Mouse (Mus musculus) spleen, adult 18-20 months (tissue): ENCODE results near the gene Tshb.

Experiments used
- DNase-seq, 2 experiments: peaks; one replicate each; pipeline ENCODE4 v3.0.0; 2022; ENCODE audit warnings: mixed read lengths in 2 of 2

Tshb gene

DNA sequence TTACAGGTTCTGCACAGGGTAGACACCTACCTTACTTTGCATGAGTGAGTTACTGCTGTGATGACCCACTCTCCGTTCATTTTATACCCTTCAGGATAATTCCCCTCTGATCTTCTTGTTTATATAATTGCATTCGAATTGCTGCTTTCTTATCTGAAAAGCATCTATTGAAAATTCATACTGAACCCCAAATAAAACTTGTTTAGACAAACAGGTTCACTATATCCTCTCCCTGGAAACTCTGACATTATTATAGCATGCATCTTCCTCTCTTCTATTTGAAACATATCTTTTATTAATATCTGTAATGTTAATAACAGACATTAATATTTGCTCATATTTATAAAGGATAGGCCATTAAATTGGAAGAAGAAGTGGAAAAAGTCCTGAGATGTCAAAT is at the start of gene Tshb:
TSS of gene Tshb (minus strand) at position 101 of the 400 bp plus-strand sequence.
- no peak for DNase-seq

GRCm38 (mm10) chr3:102803937-102804336 is 21.4 kb upstream of the Tshb start:
- peak; percentile 51 to 81 for DNase-seq

DNA sequence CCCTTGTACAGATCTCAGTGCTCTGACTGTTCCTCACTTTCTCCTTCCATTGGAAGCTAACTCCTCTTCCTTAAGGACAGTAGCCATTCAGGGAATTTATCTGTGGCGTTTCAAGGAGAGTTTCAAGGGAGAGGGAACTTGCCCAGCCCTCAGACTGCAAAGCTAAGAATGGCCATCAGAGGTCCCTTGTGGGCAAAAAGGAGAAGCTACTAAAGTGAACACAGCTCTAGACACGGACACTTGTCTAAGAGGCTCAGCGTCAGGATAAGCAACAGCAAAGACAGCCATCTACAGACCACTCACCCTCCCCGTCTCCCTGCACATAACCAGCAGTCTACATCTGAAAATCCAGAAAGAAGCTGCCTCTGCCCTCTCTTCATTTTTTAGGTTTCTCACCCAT is 4.9 kb upstream of the Tshb start:
- no peak for DNase-seq

- DNase-seq: no peak
These were observed 9.5 kb downstream of the Tshb start for GRCm38 (mm10) chr3:102773018-102773417.

GRCm38 (mm10) chr3:102764850-102765249 is 17.7 kb downstream of the Tshb start:
- no peak for DNase-seq

DNA sequence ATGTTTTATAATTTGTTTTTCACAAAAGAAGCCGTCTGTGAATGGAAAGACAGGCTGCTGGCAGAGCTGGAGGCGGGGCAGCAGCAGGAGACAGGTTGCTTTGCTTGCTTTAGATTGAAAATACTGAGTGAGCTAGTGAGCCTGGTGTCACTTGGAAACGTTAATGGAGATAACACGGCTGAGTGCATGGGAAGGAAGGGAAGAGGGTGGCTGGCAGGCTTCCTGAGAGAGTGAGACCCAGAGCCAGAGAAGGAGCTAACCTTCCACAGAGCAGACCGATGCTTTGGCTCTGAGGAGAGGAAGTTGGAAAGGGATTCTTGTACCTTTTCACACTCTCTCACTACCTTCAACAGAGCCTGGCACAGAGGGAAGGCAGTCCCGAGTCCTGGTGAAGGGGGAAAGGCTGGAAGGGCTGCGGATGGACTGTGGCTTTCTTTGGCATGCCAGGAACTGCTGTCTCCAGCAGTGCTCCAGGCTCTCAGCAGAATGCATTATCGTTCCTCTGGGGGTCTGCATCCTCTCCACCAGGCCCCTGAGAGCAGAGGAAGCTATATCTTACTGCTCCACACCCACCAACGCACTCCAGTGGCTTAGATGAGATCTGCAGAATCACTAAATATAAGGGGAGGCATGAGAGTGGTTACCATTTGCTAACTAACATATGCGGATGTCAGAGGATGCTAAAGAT is 18.7 kb downstream of the Tshb start:
- no peak for DNase-seq

DNA sequence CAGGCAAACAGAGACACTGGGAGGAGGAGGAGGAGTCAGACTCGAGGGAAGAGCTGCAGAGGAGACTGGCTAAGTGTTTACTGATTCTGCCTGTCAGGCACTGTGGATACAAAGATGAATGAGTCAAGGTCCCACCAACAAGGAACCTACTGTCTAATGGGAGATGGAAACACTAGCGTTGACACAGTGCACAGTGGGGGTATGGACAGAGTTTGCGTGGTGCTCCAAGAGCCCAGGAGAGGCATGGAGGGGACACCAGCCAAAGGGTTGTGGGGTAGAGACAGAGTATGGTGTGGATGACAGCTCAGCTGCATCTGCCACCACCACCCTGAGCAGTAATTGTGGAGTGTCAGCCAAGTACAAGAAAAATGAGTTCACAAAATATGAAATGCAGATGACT is 20.1 kb downstream of the Tshb start:
- DNase-seq: no peak

DNA sequence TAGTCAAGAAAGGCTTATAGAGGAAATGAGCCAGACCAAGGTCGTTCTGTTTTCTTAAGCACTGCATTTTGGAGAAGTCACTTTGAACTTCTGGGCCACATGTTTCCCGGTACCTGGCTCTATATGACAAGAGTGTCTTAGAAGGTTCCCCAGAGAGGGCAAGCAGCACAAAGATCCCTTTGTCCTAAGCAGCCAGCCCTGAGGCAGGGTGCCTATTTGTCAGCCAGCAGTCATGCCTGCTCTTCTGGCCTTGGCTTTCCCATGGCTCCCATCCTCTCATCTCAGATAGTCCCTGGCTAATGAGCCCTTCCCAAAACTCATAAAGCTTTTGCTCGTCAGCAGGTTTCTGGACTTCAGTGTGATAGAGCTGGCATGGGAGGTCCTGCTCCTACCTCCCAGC is 22.3 kb downstream of the Tshb start:
- no peak for DNase-seq

DNA sequence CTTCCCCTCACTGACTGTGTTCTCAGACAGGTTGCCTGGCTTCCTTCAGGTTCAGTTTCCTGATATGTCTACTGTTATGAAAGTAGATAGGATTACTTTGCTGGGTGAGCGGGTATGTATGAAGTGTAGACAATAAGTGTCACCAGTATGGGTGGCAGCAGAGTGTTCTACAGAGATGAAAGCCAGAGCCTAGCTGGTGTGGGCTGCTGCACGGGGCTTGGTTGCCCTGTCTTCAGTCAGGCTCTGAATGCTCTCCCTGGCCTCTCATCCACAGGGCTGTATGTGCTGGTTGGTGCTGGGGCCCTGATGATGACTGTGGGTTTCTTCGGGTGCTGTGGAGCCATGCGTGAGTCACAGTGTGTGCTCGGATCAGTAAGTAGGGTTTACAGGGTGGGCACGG is 25.5 kb downstream of the Tshb start:
- no peak for DNase-seq

- peak; percentile 31 to 45 for DNase-seq
These were observed 26.7 kb downstream of the Tshb start for GRCm38 (mm10) chr3:102755801-102756200.

DNA sequence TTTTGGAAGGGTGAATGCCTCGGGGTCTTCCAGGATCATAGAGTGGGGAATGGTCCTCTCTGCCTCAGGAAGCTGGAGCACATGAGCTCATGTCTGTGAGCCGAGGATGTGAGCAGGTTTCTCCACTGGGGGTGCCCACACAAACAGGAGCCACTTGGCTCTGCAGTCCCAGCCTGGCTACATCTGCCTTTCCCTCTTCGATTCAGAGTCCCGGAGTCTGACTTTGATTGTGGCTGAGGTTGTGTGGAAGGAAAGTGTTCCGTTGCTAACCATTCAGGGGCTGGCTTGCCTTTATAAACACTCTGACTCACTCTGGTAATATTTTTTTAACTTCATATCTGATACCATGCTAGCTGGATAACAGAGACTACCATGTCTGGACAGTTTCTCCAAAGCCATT is 30.1 kb downstream of the Tshb start:
- DNase-seq: no peak

DNA sequence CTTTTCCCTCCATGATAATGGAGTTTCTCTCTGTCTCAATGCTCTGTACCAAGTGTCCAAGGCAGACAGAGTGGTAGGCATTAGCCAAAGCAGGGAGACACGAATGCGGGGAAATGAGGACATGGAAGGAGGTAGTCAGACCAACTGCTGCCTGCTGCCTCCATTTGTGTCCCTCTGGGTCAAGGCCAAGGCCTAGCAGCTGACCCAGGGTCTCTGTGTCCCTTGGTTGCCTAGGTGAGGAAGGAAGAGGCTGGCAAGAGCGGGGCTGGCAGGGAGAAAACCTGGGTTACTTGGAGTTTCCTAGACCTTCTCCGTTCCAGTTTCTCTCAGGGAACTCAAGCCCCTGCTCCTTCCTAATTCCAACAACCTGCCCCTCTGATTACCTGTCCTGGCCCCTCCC is 30.5 kb downstream of the Tshb start:
- no peak for DNase-seq

- DNase-seq: no peak
These were observed 31.0 kb downstream of the Tshb start for GRCm38 (mm10) chr3:102751536-102751935.

- no peak for DNase-seq
These were observed 31.4 kb downstream of the Tshb start for GRCm38 (mm10) chr3:102751136-102751535.

DNA sequence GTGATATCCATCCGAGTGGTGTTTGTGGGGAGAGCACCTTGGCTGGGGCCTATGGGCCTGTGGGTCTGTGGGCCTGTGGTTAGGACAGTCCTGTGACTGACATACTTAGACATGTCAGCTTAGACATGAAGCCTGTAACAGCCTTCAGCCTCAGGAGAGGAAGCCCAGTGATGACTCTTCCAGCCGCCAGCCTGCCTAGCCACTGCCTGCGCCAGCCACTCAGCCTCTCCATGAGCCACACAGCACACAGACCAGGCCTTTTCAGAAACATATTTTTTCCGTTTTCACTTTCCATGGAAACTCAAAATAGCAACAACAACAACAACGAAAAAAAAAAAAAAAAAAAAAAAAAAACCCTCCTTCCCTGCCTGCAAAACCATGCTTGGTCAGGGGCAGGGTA is 33.8 kb downstream of the Tshb start:
- DNase-seq: no peak

DNA sequence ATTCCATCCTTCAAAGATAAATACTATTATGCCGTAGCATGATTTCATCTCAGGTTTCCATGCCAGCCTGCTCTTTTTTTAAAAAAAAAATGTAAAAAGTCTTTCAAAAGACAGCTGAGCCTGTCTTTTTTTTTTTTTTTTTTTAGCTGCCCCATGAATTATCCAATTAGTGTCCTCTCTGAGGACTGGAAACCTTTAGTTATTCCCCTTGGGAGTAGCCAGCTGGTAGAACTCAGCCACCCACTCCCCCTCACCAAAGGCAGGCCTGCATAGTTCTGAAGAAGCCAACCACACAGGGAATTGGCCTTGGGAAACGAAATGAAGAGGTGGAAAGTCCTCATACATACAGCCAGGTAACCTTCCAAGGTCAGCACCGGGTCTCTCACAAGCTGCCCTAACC is 34.5 kb downstream of the Tshb start:
- no peak for DNase-seq

GRCm38 (mm10) chr3:102746174-102746573 is 36.3 kb downstream of the Tshb start:
- DNase-seq: no peak

GRCm38 (mm10) chr3:102744657-102745056 is 37.9 kb downstream of the Tshb start:
- no peak for DNase-seq

DNA sequence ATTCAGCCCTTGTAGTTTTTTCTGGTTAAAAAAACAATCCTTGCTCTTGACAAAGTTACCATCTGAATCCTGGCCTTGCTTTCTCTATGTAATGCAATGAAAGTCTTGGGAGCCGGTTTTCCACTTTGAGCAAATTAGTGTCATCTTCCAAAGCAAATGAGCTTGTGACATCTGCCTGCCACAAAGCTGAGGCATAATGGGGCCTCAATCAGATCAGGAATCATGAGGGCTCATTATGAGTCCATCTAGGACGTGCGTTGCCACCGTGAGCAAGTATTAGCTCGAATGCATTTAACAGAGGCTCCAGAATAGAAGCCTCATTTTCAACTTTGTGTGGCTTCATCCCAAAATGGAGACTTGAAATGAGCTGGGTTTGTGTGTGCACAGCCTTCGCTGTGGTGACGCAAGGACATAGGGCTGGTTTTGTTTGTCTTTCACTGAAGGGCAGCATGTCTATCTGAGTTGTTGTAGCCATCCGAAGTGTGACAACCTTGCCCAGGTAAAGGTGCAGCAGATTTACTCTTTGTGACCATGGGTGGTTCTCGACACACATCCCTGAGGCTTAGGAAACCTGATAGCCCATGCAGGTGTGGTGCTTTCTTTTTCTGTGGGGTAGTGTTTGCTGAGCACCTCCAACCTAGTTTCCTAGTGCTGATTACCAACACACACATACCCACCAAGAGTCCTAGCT is 38.6 kb downstream of the Tshb start:
- DNase-seq: no peak

- DNase-seq: no peak
These were observed 39.3 kb downstream of the Tshb start for GRCm38 (mm10) chr3:102743202-102743601.

GRCm38 (mm10) chr3:102742725-102743124 is 39.8 kb downstream of the Tshb start:
- DNase-seq: no peak

DNA sequence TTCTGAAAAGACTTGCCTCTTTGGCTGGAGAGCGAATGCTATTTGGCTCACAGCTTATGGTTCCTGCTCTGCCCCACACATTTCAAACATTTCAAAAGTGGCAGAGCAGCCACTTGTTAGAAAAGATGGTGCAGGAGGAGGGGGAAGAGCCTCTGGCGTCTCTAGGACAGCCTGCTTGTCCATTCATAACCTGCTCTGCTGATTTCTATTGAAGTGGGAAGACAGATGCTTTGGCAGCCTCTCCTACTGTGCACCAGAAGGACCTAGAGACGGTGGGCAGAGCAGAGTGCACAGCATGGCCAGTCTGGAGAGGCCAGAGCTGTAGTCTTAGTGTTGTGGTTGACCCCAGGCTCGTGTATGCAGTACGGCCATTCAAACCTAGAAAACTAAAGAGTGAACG is 43.6 kb downstream of the Tshb start:
- DNase-seq: no peak

DNA sequence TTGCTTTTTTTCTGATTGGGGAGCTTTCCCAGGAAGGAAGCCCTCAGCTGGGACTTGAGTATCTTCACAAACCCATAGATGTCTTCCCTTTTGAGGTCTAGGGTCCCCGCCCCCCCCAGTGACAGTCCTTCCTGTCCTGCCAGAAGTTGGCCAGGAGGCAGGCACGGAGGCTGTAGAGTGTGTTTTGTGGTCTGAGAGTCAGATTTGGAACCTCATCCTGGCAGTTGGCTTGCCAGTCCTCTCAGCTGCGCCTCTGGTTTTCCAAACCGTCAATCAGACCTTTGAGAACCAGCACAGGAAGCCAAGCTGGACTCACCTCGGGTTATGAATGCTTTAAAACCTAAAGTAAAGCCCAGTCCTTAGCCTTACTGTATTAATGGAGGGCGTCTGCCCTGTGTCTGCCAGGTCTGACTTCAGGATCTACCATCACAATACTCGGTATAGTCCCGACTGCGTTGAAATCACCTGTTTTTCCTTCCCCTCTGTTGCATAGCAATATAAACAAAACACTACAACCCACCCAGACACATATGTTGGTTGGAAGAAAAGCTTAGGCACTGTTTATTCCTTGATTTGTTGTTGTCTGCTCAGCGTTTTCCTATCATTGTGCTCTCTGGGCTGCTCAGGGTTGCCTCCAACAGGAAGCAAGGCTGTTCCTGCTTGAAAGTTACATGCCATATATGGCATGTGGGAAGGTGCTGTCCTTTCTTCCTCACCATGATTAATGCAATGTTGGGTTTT is 44.2 kb downstream of the Tshb start:
- no peak for DNase-seq

DNA sequence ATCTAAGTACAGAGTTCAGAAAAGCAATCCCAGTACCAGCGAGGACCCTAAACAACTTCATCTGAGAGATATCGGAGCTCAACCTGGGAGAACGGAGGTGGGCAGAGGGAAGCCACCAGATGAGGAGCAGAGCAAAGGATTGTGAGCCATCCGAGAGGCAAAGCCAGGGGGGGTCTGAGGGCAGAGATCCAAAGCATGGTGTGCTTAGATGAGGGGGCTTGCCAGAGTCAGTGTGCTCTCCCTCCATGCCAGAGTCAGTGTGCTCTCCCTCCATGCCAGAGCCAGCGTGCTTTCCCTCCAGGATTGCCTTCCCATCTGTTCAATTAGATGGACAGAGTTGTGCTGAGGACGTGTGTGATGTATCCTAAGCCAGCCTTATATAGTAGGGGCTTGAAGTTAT is 45.4 kb downstream of the Tshb start:
- DNase-seq: no peak
